Mouse (Mus musculus): Measurements from ENCODE around the gene Fam89b.

DNA sequence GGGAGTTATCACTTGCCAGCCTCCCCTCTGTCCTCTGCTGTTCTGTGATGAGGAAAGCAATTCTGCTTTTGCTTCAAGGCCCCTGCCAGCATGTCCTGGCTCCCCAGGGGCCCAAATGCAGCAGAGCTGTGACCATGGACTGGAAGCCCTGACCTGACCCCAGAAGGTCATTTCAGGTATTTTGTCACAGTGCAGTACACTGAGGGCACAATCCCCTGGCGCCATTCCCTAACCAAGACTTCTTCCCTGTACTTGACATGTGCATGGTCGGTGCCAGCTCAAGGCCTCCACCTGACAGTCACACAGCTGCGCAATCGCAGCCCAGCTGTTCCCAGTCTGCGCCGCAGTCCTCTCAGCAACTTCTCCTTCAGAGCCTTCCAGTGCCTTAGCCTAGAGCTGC, 33.7 kb upstream of the Fam89b start:
- TF ChIP-seq POLR2A (IDR thresholded peaks at IDR 0.05; ENCODE audit: extremely low read depth, insufficient read depth, low read length) (no peak), CTCF (IDR thresholded peaks at IDR 0.05; ENCODE audit: low read depth, low read length) (no peak)

Data from liver, adult 2 months (tissue).